Mouse (Mus musculus) mouse embryonic stem cell (cell line): ENCODE data around the gene Grip1.

ENCODE experiments used
- in situ Hi-C, 2 experiments: fragments of 300-500 bp; cut with MboI; formaldehyde crosslinking; loops; 1 replicate in 1 of 2; 3 replicates in 1 of 2; pipeline ENCODE4 v1.14.3; 2019 to 2020; ENCODE audit warnings: low sequenced_read_pairs in 2 of 2, low pct_unique_long_range_greater_than_20kb in 1 of 2, mixed read lengths in 1 of 2; ENCODE audit not compliant: unreplicated experiment in 1 of 2

Grip1 gene

GRCm38 (mm10) chr10:119842004-119842403, 388.4 kb downstream of the Grip1 start:
- in situ Hi-C loops: no loop called here

DNA sequence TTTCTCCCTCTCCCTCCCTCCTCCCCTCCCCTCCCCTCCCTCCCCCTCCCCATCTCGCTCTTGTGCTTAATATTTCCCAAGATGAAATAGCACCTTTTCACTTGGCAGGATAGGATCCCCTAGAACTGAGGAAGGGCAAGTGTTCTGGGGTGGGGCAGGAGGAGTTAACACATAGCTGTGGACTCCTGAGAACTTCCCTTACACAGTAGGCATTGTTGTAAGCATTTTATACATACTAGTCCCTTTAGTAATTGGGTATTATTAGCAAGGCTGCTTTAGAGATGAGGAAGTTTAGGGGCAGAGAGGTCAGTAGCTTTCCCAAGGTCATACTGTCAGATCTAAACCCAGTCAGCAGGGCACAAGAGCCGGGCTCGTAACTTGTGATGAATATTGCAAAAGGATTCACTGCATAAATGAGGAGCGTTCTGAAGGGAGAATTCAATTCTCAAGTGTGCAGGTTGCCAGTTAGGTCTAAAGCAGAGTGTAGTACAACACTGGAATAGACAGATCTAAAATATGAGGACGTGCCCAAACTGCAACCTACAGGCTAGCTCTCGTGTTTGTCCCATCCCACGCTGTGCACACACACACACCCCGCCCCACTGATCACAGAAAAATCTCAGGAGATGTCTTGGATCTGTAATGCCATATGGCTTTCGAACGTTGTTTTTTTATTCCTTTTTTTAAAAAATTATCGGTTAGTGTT, 392.2 kb downstream of the Grip1 start:
- in situ Hi-C loops: no loop called here

DNA sequence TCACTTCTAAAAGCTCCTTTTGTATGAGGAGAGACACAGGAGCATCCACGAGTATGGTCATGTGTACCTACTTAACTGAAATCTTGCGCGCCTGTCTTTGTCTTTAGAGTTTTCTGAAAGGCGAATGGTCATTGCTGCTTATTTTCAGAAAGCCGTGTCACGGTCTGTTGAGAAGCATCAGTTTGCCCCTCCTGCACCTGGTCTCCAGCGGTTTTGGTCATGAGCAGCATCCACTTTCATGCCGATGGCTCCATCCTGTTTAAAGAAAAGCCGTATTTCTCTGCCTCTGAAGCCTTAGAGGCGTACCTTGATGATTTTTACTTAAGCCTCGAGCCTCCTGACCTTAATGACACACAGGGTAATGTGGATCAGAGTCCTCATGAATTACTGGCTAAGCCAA, 398.0 kb downstream of the Grip1 start:
- in situ Hi-C loops: no loop called here

- in situ Hi-C loops: no loop called here
Observed at GRCm38 (mm10) chr10:119852582-119853135, 399.0 kb downstream of the Grip1 start.

GRCm38 (mm10) chr10:119867726-119868125, 414.1 kb downstream of the Grip1 start:
- in situ Hi-C loops: no loop called here

DNA sequence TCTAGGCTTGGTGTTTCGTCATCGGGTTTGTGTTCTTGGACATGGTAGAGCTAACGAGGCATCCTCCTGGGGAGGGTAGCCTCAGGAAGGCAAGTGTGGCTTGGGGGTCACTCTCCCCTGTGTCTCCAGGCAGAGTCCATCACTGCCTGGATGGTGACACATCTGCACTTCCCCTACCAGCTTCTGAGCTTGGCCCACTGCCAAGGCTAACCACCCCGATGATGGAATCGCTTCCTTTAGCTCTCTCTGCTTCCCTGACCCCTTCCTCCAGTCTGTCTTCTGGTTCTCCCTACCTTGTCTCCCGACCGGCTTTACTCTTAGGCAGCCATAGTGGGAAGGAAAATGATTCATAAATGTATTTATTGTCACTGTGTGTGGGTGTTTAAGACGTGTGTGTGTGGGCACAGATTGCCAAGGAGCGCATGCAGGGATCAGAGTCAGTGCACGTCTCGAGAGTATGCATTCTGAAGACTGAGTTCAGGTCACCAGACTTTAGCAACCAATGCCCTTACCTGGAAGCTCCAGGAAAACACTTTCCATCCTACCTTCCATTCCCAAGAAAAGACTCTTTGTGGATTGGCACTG, 415.5 kb downstream of the Grip1 start:
- in situ Hi-C loops: no loop called here

GRCm38 (mm10) chr10:119876721-119877120, 423.1 kb downstream of the Grip1 start:
- in situ Hi-C loops: no loop called here

DNA sequence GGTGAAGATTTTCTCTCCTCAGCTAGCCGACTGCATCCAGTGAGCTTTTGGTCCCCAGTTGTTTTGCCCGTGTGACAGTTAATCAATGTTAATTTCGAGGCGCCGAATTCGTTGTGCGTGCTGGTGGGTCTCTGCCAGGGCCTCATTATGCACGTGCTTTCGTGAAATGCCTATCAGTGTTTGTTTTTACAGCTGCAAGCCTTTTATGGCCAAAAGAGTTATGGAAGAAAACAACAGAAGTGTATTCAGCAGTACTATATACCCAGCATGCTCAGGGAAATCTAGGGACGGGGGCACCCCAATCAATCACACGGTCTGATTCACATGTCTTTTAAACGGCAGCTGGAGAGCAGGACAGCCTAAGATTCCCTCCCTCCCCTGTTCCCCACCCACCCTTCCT, 424.7 kb downstream of the Grip1 start:
- in situ Hi-C loops: no loop called here

GRCm38 (mm10) chr10:119884591-119884990, 431.0 kb downstream of the Grip1 start:
- in situ Hi-C loops: no loop called here

DNA sequence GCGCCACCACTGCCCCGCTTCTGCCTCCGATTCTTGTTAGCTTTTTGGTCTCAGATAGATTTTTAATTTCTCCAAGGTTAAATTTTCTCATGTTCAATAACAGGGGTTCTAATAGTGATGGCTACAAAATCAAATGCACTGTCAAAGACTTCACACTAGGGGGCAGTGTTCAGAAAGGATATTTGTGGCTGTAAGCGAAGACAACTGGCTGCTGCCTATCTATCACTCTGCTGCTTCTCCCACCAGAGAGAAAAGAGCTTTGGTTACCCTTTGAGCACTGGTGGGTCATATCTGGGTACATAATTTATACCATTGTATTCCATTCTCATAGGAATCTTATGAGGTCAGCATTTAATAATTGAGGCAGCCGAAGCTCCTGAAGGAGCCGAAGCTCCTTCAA, 431.9 kb downstream of the Grip1 start:
- in situ Hi-C loops: no loop called here

- in situ Hi-C loops: no loop called here
Observed at GRCm38 (mm10) chr10:119886681-119887080, 433.1 kb downstream of the Grip1 start.

DNA sequence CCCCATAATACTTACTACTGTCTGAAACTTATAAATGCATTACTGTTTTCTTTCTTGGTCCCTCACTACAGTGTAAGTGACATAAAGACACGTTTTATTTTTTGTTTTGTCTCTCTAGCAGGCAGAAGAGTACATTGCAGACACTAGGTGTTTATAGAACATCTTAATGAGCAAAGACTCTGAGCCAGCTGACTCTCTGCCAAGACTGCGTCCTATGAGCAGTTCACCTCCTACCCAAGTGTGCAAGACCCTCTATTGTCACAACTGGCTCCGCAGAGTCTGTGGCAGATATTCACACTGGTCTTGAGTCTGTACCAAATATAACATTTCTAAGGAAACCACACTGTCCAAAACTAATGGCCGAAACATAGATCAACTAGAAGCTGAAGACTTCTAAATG, 449.1 kb downstream of the Grip1 start:
- in situ Hi-C loops: no loop called here

DNA sequence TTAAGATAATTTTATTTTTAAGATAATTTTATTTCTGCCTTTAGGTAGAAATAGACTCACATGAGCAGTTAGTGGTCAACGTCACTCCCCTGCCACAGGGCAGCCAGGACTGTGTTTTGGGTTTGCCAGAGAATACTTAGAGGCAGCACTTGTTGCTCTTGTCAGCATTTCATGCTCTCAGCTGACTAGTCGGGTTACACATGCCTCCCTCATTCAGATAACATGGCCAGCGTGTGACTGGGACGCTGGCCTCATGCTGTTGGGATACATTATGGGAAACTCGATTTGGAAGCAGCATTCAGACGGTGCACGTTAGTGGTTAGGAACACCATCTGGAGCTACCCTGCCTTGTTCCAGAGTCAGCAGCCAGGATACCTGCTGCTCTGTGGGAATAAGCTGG, 453.2 kb downstream of the Grip1 start:
- in situ Hi-C loops: no loop called here

- in situ Hi-C loops: no loop called here
Observed at GRCm38 (mm10) chr10:119917995-119918394, 464.4 kb downstream of the Grip1 start.

DNA sequence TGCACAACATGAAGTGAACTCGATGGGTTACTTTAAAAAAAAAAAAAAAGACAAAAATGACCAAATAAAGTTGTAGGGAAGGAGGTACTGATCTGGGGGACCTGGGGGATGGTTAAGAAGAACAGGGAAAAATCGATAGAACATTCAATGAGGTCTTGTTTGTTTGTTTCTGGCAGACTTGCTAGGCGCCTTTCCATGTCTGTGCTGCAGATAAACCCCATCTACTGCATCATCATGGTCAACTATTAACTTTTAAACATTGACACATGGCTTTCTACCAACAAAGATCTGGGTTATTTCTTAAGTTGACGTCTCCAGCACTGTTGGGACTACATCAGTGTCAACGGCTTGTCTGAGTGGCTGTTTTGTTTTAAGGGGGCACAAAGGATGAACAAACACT, 474.3 kb downstream of the Grip1 start:
- in situ Hi-C loops: no loop called here

GRCm38 (mm10) chr10:119928921-119929320, 475.3 kb downstream of the Grip1 start:
- in situ Hi-C loops: no loop called here

- in situ Hi-C loops: no loop called here
Observed at GRCm38 (mm10) chr10:119932794-119933193, 479.2 kb downstream of the Grip1 start.

DNA sequence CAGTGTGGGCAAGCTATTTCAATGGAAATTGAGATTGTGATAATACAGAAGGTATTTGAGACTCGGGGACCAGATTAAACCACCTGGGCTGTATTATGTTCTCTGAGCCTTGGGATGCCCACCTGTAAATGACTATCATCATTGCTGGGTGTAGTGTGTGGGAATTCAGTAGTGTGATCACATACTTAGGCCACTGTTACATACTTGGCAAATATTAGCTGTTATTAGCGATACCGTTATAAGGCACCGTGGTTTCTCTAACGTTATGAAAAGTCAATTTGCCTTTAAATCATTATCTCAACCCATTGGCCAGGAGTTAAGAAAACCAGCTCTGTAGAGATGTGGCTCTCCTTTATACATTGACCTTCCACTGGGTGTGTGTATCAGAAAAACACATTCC, 479.7 kb downstream of the Grip1 start:
- in situ Hi-C loops: no loop called here

GRCm38 (mm10) chr10:119935231-119935630, 481.6 kb downstream of the Grip1 start:
- in situ Hi-C loops: no loop called here

GRCm38 (mm10) chr10:119937481-119937880, 483.9 kb downstream of the Grip1 start:
- in situ Hi-C loops: no loop called here
